Mouse (Mus musculus): ENCODE measurements around the gene Ppm1k.

GRCm38 (mm10) chr6:57535971-57536669, 852 bp upstream of the Ppm1k start:
- TF ChIP-seq POLR2A (IDR thresholded peaks at IDR 0.05; ENCODE audit: control insufficient read depth in 1 of 2, insufficient read depth in 1 of 2, low read depth in 1 of 2, low read length in 2 of 2, poor library complexity in 1 of 2) = no peak
- TF ChIP-seq MYB (IDR thresholded peaks at IDR 0.05; ENCODE audit: low read depth, low read length) = no peak
- TF ChIP-seq EP300 (IDR thresholded peaks at IDR 0.05; ENCODE audit: low read depth in 1 of 2, low read length in 2 of 2) = no peak
- no peak for TF ChIP-seq CTCF (IDR thresholded peaks at IDR 0.05 in 2 of 3, conservative IDR thresholded peaks at IDR 0.05 in 1 of 3; ENCODE audit: control insufficient read depth in 1 of 3, insufficient read depth in 1 of 3, low read depth in 2 of 3, low read length in 3 of 3, poor library complexity in 1 of 3, severe bottlenecking in 1 of 3)
- no peak for TF ChIP-seq KAT2A (conservative IDR thresholded peaks at IDR 0.05; ENCODE audit: low read depth, low read length)
- TF ChIP-seq NELFE (IDR thresholded peaks at IDR 0.05; ENCODE audit: low read depth, low read length) = no peak
- no peak for TF ChIP-seq RCOR1 (IDR thresholded peaks at IDR 0.05; ENCODE audit: low read depth, low read length)
- no peak for TF ChIP-seq CHD1 (IDR thresholded peaks at IDR 0.05; ENCODE audit: low read depth, low read length)
- 0 out of 2 replicates have a peak, but pooled peaks have one; percentile 27 for TF ChIP-seq HCFC1 (IDR thresholded peaks at IDR 0.05; ENCODE audit: low read depth, low read length)
- no peak for TF ChIP-seq MAX (IDR thresholded peaks at IDR 0.05; ENCODE audit: low read length)
- TF ChIP-seq ETS1 (IDR thresholded peaks at IDR 0.05; ENCODE audit: low read depth, low read length) = no peak
- 0 out of 2 replicates have a peak, but pooled peaks have one; percentile 46 for TF ChIP-seq MAFK (IDR thresholded peaks at IDR 0.05; ENCODE audit: borderline replicate concordance, low read depth, low read length)
- no peak for TF ChIP-seq CHD2 (IDR thresholded peaks at IDR 0.05; ENCODE audit: low read length)
- TF ChIP-seq SIN3A (IDR thresholded peaks at IDR 0.05; ENCODE audit: low read length) = no peak
